Mouse (Mus musculus) liver, postnatal 0 days (tissue): ENCODE data around the gene Smtn.

Source experiments
- CTCF ChIP-seq: sonication (generic); IDR thresholded peaks from 2 replicates; pipeline ENCODE4 v1.5.1; 2016; ENCODE audit warnings: antibody characterized with exemption, low read depth
- EP300 ChIP-seq: IDR thresholded peaks from 2 replicates; pipeline ENCODE4 v1.6.1; 2016; ENCODE audit warnings: antibody characterized with exemption, low read depth, mild to moderate bottlenecking

- no peak for TF ChIP-seq CTCF
- no peak for TF ChIP-seq EP300
Measured at GRCm38 (mm10) chr11:3537711-3538110, 2.7 kb downstream of the Smtn start.
